Mouse (Mus musculus) heart, adult 2 months (tissue): ENCODE results near the gene Zfp568.

Experiments used
- CTCF ChIP-seq: fragments of 200-600 bp; IDR thresholded peaks from 2 replicates; pipeline ENCODE4 v1.8.1; 2022; ENCODE audit warnings: antibody characterized with exemption, mild to moderate bottlenecking, moderate library complexity
- EP300 ChIP-seq: fragments of 200-500 bp; IDR thresholded peaks from 2 replicates; pipeline ENCODE4 v1.6.1; 2011; ENCODE audit warnings: low read depth, low read length, control low read depth; ENCODE audit not compliant: insufficient read depth
- POLR2A ChIP-seq: fragments of 200-500 bp; IDR thresholded peaks from 2 replicates; pipeline ENCODE4 v1.6.1; 2011; ENCODE audit warnings: mild to moderate bottlenecking, low read depth, low read length, control low read depth; ENCODE audit not compliant: insufficient read depth

DNA sequence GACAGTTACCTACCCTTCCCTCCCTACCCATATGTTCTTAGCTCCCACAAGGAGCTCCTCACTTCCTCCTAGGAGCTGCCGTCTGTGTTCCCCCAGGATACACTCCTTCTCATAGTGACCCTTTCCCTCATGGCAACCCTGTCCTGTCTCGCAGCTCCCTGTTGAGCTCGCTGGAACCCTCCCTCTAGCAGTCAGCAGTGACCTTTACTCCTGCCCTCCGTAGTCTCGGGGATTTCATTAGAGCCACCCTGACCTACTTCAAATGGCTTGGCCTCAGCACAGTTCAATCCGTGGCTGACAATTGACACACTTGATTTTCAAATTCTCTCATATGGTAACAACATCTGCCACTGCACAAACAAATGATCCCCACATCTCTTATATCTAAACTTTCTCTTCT, 46.9 kb downstream of the Zfp568 start:
- TF ChIP-seq CTCF (no peak), EP300 (no peak), POLR2A (no peak)
